Mouse (Mus musculus) embryonic fibroblast, embryonic 13.5 days (primary cell): Measurements from ENCODE around the gene Tbx6.

Source experiments
- CTCF ChIP-seq: IDR thresholded peaks from 2 replicates; pipeline ENCODE4 v1.5.1; 2011; ENCODE audit warnings: mild to moderate bottlenecking, control low read depth, low read length, moderate library complexity, borderline replicate concordance; ENCODE audit not compliant: insufficient read depth
- POLR2A ChIP-seq: IDR thresholded peaks from 2 replicates; pipeline ENCODE4 v1.6.1; 2011; ENCODE audit warnings: low read depth, mild to moderate bottlenecking, control low read depth, low read length, moderate library complexity

- TF ChIP-seq CTCF: no peak
- no peak for TF ChIP-seq POLR2A
These were observed 40.3 kb upstream of the Tbx6 start for GRCm38 (mm10) chr7:126740977-126741376.
